Mouse (Mus musculus) ES-Bruce4 (cell line): ENCODE measurements around the gene Arf3.

Source experiments
- CTCF ChIP-seq: IDR thresholded peaks from one replicate; pipeline ENCODE4 v1.8.1; 2011; ENCODE audit warnings: low read depth, low read length
- EP300 ChIP-seq: IDR thresholded peaks from 2 replicates; pipeline ENCODE4 v1.6.1; 2011; ENCODE audit warnings: low read depth, low read length; ENCODE audit not compliant: insufficient read depth

GRCm38 (mm10) chr15:98762670-98763529, at the start of gene Arf3:
- TF ChIP-seq CTCF: no peak
- TF ChIP-seq EP300: no peak
